Mouse (Mus musculus) heart, postnatal 0 days (tissue): ENCODE measurements around the gene Kif19a. TPM values are rescaled to one million over a fixed set of nuclear protein-coding genes. Genes with fewer than 3 reads are reported as not detected.

Experiments used
- ATAC-seq: fragments of 200-750 bp; cut with Nextera tagmentation; 2 replicates; pipeline ENCODE4 v1.8.0; 2017; ENCODE audit warnings: low read depth, moderate number of reproducible peaks, moderate library complexity; ENCODE audit not compliant: insufficient read depth
- DNase-seq: peaks from one replicate; pipeline ENCODE4 v3.0.0-alpha.2; 2016; ENCODE audit warnings: low spot score
- H3K27ac ChIP-seq: fragments of 300-500 bp; sonication (generic); 2 replicates; pipeline ENCODE4 v1.5.1; 2014; ENCODE audit warnings: low read depth, mild to moderate bottlenecking
- H3K27me3 ChIP-seq: fragments of 300-500 bp; sonication (generic); 2 replicates; pipeline ENCODE4 v1.6.1; 2014; ENCODE audit warnings: low read length, mixed read lengths; ENCODE audit not compliant: control insufficient read depth, insufficient read depth
- H3K36me3 ChIP-seq: fragments of 300-500 bp; sonication (generic); replicated peaks from 2 replicates; pipeline ENCODE4 v1.6.1; 2014; ENCODE audit warnings: low read length, mixed read lengths; ENCODE audit not compliant: control insufficient read depth, insufficient read depth
- H3K4me1 ChIP-seq: fragments of 300-500 bp; sonication (generic); 2 replicates; pipeline ENCODE4 v1.6.1; 2014; ENCODE audit warnings: antibody characterized with exemption; ENCODE audit not compliant: control insufficient read depth, insufficient read depth
- H3K4me2 ChIP-seq: fragments of 300-500 bp; sonication (generic); 2 replicates; pipeline ENCODE4 v1.6.1; 2014; ENCODE audit warnings: low read depth, mild to moderate bottlenecking, low read length, moderate library complexity
- H3K4me3 ChIP-seq: fragments of 300-500 bp; sonication (generic); 2 replicates; pipeline ENCODE4 v1.5.1; 2014; ENCODE audit warnings: low read depth, low read length
- H3K9ac ChIP-seq: fragments of 300-500 bp; sonication (generic); replicated peaks from 2 replicates; pipeline ENCODE4 v1.6.1; 2014; ENCODE audit warnings: low read depth, low read length, mixed read lengths
- H3K9me3 ChIP-seq: fragments of 300-500 bp; sonication (generic); replicated peaks from 2 replicates; pipeline ENCODE4 v1.6.1; 2016; ENCODE audit warnings: low read length; ENCODE audit not compliant: control insufficient read depth
- CTCF ChIP-seq: IDR thresholded peaks from 2 replicates; pipeline ENCODE4 v1.5.1; 2016; ENCODE audit warnings: antibody characterized with exemption, control low read depth, low read depth
- EP300 ChIP-seq: IDR thresholded peaks from 2 replicates; pipeline ENCODE4 v1.6.1; 2016; ENCODE audit warnings: antibody characterized with exemption, low read depth
- WGBS: fragments of 180-500 bp; shearing (Covaris S2); extraction: QIAGEN DNeasy Blood & Tissue Kit; methylation state at CpG from one replicate; pipeline ENCODE4 v1.1.7; 2014; 5-methylcytosine and 5-hydroxymethylcytosine counted together
- polyA plus RNA-seq: library from polyadenylated mRNA; unstranded; fragments of >200 nt; fragmentation: Nextera tagmentation; extraction: Ambion mirVana; gene quantifications from 2 replicates; pipeline ENCODE4 v1.2.1, GENCODE M21; 2015
- total RNA-seq: library from RNA; depleted of rRNA; stranded (reverse); fragments of >200 nt; gene quantifications from 2 replicates; pipeline ENCODE4 v1.2.3, GENCODE M21; 2014; ENCODE audit warnings: low replicate concordance

The Kif19a gene
- total and polyA plus RNA-seq, 2 experiments from 2014 or later: 0.08 TPM; not detected in 1

DNA sequence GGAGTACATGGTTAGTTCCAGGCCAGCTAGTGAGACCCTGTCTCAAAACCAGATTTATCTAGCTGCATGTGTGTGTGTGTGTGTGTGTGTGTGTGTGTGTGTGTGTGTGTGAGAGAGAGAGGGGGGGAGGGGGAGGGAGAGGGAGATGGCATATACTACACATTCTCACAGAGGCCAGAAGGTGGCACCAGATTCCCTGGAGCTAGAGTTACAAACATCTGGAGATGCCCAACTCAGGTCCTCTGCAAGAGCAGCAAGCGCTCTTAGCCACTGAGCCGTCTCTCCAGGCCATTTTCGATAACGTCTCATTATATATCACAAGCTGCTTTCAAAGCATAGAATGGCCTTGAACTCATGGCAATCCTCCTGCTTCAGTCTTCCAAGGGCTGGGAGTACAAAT is 33.5 kb upstream of the Kif19a start:
- DNase-seq: no peak

DNA sequence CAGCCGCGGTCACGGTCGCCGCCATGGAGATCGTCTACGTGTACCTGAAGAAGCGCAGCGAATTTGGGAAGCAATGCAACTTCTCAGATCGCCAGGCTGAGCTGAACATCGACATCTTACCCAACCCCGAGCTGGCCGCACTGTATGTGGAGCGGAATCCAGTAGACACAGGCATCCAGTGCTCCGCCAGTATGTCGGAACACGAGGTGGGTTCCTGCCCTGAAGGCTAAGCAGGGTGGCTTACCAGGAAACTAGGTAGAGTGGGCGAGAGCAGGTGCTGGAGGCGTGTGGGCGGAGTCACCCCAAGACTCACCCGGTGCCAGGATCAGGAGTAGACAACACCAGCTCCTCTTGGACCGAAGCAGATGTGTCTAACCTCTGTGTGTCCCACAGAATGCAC is 32.3 kb upstream of the Kif19a start:
- Histone ChIP-seq H3K9me3 (no peaks in the 10 kb centered on the region), H3K9ac (no peak overlapping the region), H3K36me3 (no peaks in the 10 kb centered on the region), H3K4me3 (no peak overlapping the region), H3K4me1 (0 out of 2 replicates have a peak, but pooled peaks cover 4% of the 10 kb centered on the region), H3K27ac (no peak overlapping the region), H3K4me2 (no peak overlapping the region), H3K27me3 (no peaks in the 10 kb centered on the region)
- 66% methylated on average over 22 of the region's 22 CpGs for WGBS
- DNase-seq: no peak
- no peak for TF ChIP-seq CTCF
- TF ChIP-seq EP300: no peak
- ATAC-seq: no peak

More for the DNA sequence above, 33.5 kb upstream of the Kif19a start:
- ATAC-seq: no peak
- H3K27ac ChIP-seq: no peak overlapping the region
- no peak overlapping the region for H3K4me2 ChIP-seq
- 0 out of 2 replicates have a peak, but pooled peaks cover 4% of the 10 kb centered on the region for H3K4me1 ChIP-seq
- WGBS: 77% methylated on average over 4 of the region's 4 CpGs
- no peaks in the 10 kb centered on the region for H3K9me3 ChIP-seq
- TF ChIP-seq CTCF (no peak), EP300 (no peak)
- no peak overlapping the region for H3K9ac ChIP-seq
- H3K4me3 ChIP-seq: no peak overlapping the region
- H3K27me3 ChIP-seq: no peaks in the 10 kb centered on the region
- H3K36me3 ChIP-seq: no peaks in the 10 kb centered on the region

DNA sequence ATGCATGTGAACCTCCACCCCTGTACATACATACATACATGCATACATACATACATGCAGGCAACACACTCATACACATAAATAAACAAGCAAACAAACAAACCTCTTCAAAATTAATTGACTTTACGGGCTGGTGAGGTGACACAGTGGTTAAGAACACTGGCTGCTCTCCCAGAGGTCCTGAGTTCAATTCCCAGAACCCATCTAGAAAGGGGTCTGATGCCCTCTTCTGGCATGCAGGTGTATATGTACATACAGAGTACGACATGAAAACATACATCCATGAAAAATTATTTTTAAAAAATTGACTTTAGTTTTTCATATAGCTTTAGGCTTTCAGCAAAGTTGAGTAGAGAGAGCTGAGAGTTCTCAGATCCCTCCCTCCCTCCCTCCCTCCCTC is 29.1 kb upstream of the Kif19a start:
- DNase-seq (no peak), ATAC-seq (no peak)
- Histone ChIP-seq H3K27me3 (no peaks in the 10 kb centered on the region), H3K4me3 (no peak overlapping the region), H3K9me3 (no peaks in the 10 kb centered on the region), H3K4me1 (peaks cover 6% of the 10 kb centered on the region), H3K4me2 (no peak overlapping the region), H3K36me3 (no peaks in the 10 kb centered on the region), H3K27ac (no peak overlapping the region), H3K9ac (no peak overlapping the region)
- no peak for TF ChIP-seq CTCF
- TF ChIP-seq EP300: no peak
- 76% methylated on average over 2 of the region's 2 CpGs for WGBS

DNA sequence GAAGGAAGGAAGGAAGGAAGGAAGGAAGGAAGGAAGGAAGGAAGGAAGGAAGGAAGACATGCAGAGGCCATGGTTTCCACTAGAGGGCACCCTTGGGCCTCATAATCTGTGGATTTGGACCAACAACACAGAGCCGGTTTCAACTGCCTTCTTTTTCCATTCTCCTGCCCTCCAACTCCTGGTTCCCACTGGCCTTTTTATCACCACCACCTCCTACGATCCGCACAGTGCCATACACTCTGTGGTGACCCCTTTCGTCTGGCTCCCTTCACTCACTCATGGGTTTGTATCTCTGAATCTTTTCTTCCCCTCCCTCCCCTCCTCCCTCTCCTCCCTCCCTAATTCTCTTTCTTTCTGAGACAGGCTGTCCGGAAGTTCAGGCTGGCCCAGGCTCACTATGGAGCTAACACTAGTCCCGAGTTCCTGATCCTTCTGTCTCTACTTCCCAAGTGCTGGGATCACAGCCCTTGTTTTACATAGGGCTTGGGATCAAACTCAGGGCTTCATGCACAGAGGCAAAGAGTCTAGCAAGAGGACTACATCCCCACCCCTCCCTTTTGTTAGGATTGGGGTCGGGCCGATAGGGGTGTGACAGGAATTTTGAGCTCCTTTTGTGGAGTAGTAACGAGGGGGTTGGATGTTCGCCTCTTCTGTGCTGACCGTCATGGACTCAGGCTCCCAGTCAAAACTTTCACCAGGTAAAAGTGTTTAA is 28.1 kb upstream of the Kif19a start:
- Histone ChIP-seq H3K9ac (no peak overlapping the region), H3K4me3 (no peak overlapping the region), H3K27me3 (no peaks in the 10 kb centered on the region), H3K9me3 (no peaks in the 10 kb centered on the region), H3K27ac (no peak overlapping the region), H3K36me3 (no peaks in the 10 kb centered on the region), H3K4me1 (peaks cover 6% of the 10 kb centered on the region), H3K4me2 (no peak overlapping the region)
- peak; percentile 52 for DNase-seq
- 40% methylated on average over 11 of the region's 11 CpGs for WGBS
- no peak for TF ChIP-seq EP300
- TF ChIP-seq CTCF: peak; percentile 69
- ATAC-seq: peak; percentile 38

DNA sequence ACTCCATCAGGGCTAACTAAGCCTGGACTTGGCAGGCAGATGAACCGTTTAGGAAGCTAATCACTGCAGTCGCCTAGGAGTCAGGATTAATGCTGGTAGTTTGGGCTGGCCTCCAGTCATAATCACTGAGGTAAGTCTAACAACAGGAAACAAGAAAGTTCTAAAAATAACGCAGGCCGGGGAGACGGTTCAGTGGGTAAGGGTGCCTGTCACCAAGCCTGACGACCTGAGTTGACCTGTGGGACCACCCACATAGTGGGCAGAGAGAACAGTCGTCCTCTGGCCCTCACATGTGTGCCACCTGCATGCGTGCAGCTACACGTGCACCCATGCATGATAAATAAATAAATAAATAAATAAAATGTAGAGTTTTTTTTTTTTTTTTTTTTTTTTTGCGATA is 24.6 kb upstream of the Kif19a start:
- Histone ChIP-seq H3K4me1 (peaks cover 6% of the 10 kb centered on the region), H3K36me3 (no peaks in the 10 kb centered on the region), H3K4me2 (no peak overlapping the region), H3K4me3 (no peak overlapping the region), H3K9ac (no peak overlapping the region), H3K27ac (no peak overlapping the region), H3K27me3 (no peaks in the 10 kb centered on the region), H3K9me3 (no peaks in the 10 kb centered on the region)
- WGBS: 31% methylated on average over 10 of the region's 10 CpGs
- no peak for TF ChIP-seq EP300
- no peak for TF ChIP-seq CTCF
- ATAC-seq (0 out of 2 replicates have a peak, but pooled peaks have one; percentile 19), DNase-seq (no peak)

DNA sequence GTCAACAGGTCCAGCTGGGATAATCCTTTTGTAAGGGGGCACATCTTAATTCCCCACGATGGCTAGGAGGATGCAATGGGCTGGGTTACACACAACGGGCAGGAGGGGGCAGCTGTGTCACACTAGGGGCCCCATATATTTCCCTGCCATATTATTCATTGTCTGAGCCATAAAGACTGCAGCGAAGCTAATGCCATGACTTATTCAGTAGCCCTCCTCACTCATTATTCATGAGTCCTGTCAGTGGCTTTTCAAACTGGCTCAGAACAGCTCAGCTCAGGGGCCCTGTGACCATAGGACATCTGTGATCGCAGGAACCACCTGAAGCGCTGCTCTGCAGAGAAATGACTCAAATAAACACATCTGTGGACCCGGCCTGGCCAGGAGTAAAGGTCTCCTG is 23.7 kb upstream of the Kif19a start:
- no peak for TF ChIP-seq EP300
- TF ChIP-seq CTCF: no peak
- Histone ChIP-seq H3K36me3 (no peaks in the 10 kb centered on the region), H3K4me2 (no peak overlapping the region), H3K4me1 (peaks cover 6% of the 10 kb centered on the region), H3K4me3 (no peak overlapping the region), H3K27me3 (no peaks in the 10 kb centered on the region), H3K27ac (no peak overlapping the region), H3K9me3 (no peaks in the 10 kb centered on the region), H3K9ac (no peak overlapping the region)
- 68% methylated on average over 6 of the region's 6 CpGs for WGBS
- ATAC-seq (no peak), DNase-seq (no peak)
